ENCODE assay signal across 9 mouse cellular contexts in the genomic region with DNA sequence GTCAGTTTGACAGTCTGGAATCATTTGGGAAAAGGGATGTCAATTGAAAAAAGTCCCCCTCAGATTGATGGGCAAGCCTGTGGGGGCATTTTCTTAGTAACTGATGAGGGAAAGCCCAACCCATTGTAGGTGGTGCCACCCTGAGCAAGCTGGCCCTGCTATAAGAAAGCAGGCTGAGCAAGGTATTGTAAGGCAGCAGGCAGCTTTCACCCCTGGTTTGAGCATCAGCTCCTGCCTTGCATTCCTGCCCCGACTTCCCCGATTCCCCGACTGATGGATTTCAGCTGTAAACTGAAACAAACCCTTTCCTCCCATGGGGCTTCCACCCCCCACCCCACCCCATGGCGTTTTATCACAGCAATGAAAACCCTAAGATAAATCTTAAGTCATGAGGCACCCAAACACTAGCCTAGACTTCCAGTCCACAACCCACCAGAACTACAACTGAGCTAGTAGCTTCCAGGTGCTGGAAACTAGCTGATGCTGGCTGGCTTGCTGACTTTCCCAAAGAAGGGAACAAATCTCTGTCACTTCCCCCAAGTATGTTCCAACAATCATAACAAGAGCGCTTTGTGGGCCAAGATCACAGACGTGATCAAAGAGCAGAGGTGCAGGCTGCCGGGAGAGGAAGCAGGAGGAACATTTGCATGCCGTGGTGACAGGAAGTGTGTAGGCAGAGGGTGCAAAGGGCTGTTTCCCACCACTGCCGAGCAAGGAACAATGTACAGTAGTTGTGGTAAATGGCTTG. TPM values are rescaled to one million over a fixed set of nuclear protein-coding genes. Genes with fewer than 3 reads are reported as not detected.
DNase-seq lines count a peak whose midpoint lies in the region; ATAC-seq and TF ChIP-seq lines count a peak whose summit lies in the region.
"Had no signal": no experiment of that assay in that cellular context is flagged by ENCODE, and none has a peak within 500 bp of the region (broad histone marks: within the 10 kb centered on the region; RNA-seq: fewer than 3 reads in every experiment).

No protein-coding gene starts in this region.

- H3K36me3 ChIP-seq in ES-E14 (ENCODE audit: control insufficient read depth, insufficient read depth, low read length, poor library complexity, severe bottlenecking): peaks cover 6% of the 10 kb centered on the region; the same call in 1 of the 2 replicates
- no peaks in the 10 kb centered on the region for H3K36me3 ChIP-seq in heart, adult 2 months (ENCODE audit: control insufficient read depth, insufficient read depth, low read length)
- H3K36me3 ChIP-seq in lung, embryonic 15.5 days: peaks cover 4% of the 10 kb centered on the region; the same call in 1 of the 2 replicates
- no peaks in the 10 kb centered on the region; the same call in 1 of the 2 replicates for H3K36me3 ChIP-seq in spleen, adult 2 months (ENCODE audit: control insufficient read depth, insufficient read depth, low read length)

- H3K79me2 ChIP-seq in heart, adult 2 months (replicated peaks; ENCODE audit: control insufficient read depth, insufficient read depth, low read length): no peaks in the 10 kb centered on the region

- peak; percentile 73; the same call in 1 of the 2 replicates for TF ChIP-seq EP300 in heart, adult 2 months (IDR thresholded peaks at IDR 0.05; ENCODE audit: insufficient read depth, low read depth, low read length)

- H3K9me3 ChIP-seq in ES-E14 (ENCODE audit: control insufficient read depth, insufficient read depth, low read depth, low read length): no peaks in the 10 kb centered on the region
- no peaks in the 10 kb centered on the region for H3K9me3 ChIP-seq in lung, embryonic 15.5 days

- H3K27ac ChIP-seq in ES-E14 (ENCODE audit: insufficient read depth, low read depth, low read length, poor library complexity, severe bottlenecking): peak overlapping the region; percentile 33; the same call in 1 of the 2 replicates
- peak overlapping the region; percentile 8 for H3K27ac ChIP-seq in heart, adult 2 months
- H3K27ac ChIP-seq in lung, embryonic 15.5 days: peak overlapping the region; percentile 79
- H3K27ac ChIP-seq in spleen, adult 2 months (ENCODE audit: insufficient read depth, low read length): peak overlapping the region; percentile 91

- H3K27me3 ChIP-seq in heart, adult 2 months (ENCODE audit: control insufficient read depth, insufficient read depth, low read length): no peaks in the 10 kb centered on the region
- no peaks in the 10 kb centered on the region for H3K27me3 ChIP-seq in lung, embryonic 15.5 days
- H3K27me3 ChIP-seq in spleen, adult 2 months (ENCODE audit: control insufficient read depth, insufficient read depth, low read length): no peaks in the 10 kb centered on the region

- ATAC-seq in lung, embryonic 15.5 days (ENCODE audit: borderline replicate concordance, extremely low read depth, low FRiP score, low TSS enrichment): peak; percentile 52; the same call in 1 of the 2 replicates

- H3K4me1 ChIP-seq in ES-E14 (ENCODE audit: control insufficient read depth in 2 of 2, insufficient read depth in 2 of 2, low read length in 2 of 2, poor library complexity in 1 of 2): peaks cover 7 to 21% of the 10 kb centered on the region in 2 experiments; a peak in 3 of 4 replicates
- H3K4me1 ChIP-seq in heart, adult 2 months (ENCODE audit: control insufficient read depth, insufficient read depth, low read length): peaks cover 6% of the 10 kb centered on the region
- peaks cover 51% of the 10 kb centered on the region for H3K4me1 ChIP-seq in lung, embryonic 15.5 days
- H3K4me1 ChIP-seq in spleen, adult 2 months (ENCODE audit: control insufficient read depth, insufficient read depth, insufficient read length): peaks cover 37% of the 10 kb centered on the region

- intact Hi-C loops in heart, adult 2 months (cut with DNase I): no loop called here

- in situ Hi-C loops in ES-E14 (cut with MboI; ENCODE audit: low sequenced_read_pairs in 2 of 2, unreplicated experiment in 2 of 2): no loop called here

- H3K4me2 ChIP-seq in lung, embryonic 15.5 days: peak overlapping the region; percentile 36

- TF ChIP-seq POLR2A in heart, adult 2 months (IDR thresholded peaks at IDR 0.05; ENCODE audit: insufficient read depth, low read depth, low read length): no peak
- TF ChIP-seq POLR2A in spleen, adult 2 months (IDR thresholded peaks at IDR 0.05; ENCODE audit: low read depth, low read length): peak; percentile 75

- peak overlapping the region; percentile 56; the same call in 1 of the 2 replicates for H3K9ac ChIP-seq in ES-E14 (ENCODE audit: insufficient read depth, low read depth, low read length, poor library complexity, severe bottlenecking)
- no peak overlapping the region for H3K9ac ChIP-seq in heart, adult 2 months (ENCODE audit: low read depth, low read length)
- no peak overlapping the region for H3K9ac ChIP-seq in lung, embryonic 15.5 days

- peak; percentile 81 to 84 for DNase-seq in B cell, adult 2 months
- no peak for DNase-seq in ES-E14 (ENCODE audit: low read depth, low spot score)
- peak; percentile 48 to 73 for DNase-seq in heart, adult 2 months
- DNase-seq in kidney, adult 11 months: peak; percentile 30
- DNase-seq in spleen, adult 2 months (ENCODE audit: low read depth in 1 of 2, low spot score in 2 of 2): peak; percentile 86 to 90
- no peak for DNase-seq in ovary, postnatal 36 days (ENCODE audit: low spot score)
- DNase-seq in cerebellum, adult 11-12 months: no peak

- WGBS in heart, adult 2 months: 19% methylated on average over 9 of the region's 9 CpGs
- 7% methylated on average over 9 of the region's 9 CpGs for WGBS in lung, embryonic 15.5 days
- WGBS in spleen, adult 2 months: 3% methylated on average over 9 of the region's 9 CpGs

- H3K4me3 ChIP-seq in ES-E14 (ENCODE audit: insufficient read depth in 1 of 2, low read depth in 1 of 2, low read length in 2 of 2, poor library complexity in 1 of 2, severe bottlenecking in 1 of 2): peak overlapping the region; percentile 52 to 66; a peak in 3 of 4 replicates
- H3K4me3 ChIP-seq in heart, adult 2 months: no peak overlapping the region; the same call in 1 of the 2 replicates
- peak overlapping the region; percentile 9; the same call in 1 of the 2 replicates for H3K4me3 ChIP-seq in lung, embryonic 15.5 days
- no peak overlapping the region; the same call in 1 of the 2 replicates for H3K4me3 ChIP-seq in spleen, adult 2 months (ENCODE audit: extremely low read depth, insufficient read depth, insufficient read length)

- no peak for TF ChIP-seq CTCF in heart, adult 2 months (IDR thresholded peaks at IDR 0.05)
- TF ChIP-seq CTCF in spleen, adult 2 months (IDR thresholded peaks at IDR 0.05; ENCODE audit: extremely low read depth, insufficient read depth, insufficient read length, insufficient replicate concordance): no peak

TF ChIP-seq in ES-E14, 5 proteins besides CTCF, POLR2A, EP300 and RAD21:
- TF ChIP-seq ZC3H11A (IDR thresholded peaks at IDR 0.05; ENCODE audit: borderline replicate concordance, low read depth, low read length) (no peak), ZNF384 (IDR thresholded peaks at IDR 0.05; ENCODE audit: low read depth, low read length) (no peak), CHD2 (IDR thresholded peaks at IDR 0.05; ENCODE audit: low read depth, low read length) (no peak), MAFK (IDR thresholded peaks at IDR 0.05; ENCODE audit: insufficient read depth, low read depth, low read length) (no peak)

RNA-seq across cellular contexts. Expression of a gene that starts 20.9 kb away (rescaled TPM):
- 174 and 382 TPM in 2 replicates for total RNA-seq in ES-E14 (2012; rRNA removed)
- total RNA-seq in heart, adult 2 months (2021): 100 to 1,000 TPM in 1 of 2 experiments, 10 to 100 TPM in 1; 99.0 to 115 TPM
- polyA plus RNA-seq in heart, adult 2 months (2012; rRNA removed): 393 and 411 TPM in 2 replicates
- polyA plus RNA-seq in lung, embryonic 15.5 days (2015; fragmentation: Nextera tagmentation; extraction: Ambion mirVana): 398 and 402 TPM in 2 replicates
- polyA plus RNA-seq in spleen, adult 2 months (2012; rRNA removed): 309 and 372 TPM in 2 replicates

RNA-seq across cellular contexts. Expression of a gene that starts 21.0 kb away (rescaled TPM):
- total RNA-seq in ES-E14 (2012; rRNA removed): 17.6 and 26.3 TPM in 2 replicates
- 10 to 100 TPM; 39.2 to 41.8 TPM for total RNA-seq in heart, adult 2 months (2021)
- polyA plus RNA-seq in heart, adult 2 months (2012; rRNA removed): 50.2 and 56.8 TPM in 2 replicates
- polyA plus RNA-seq in lung, embryonic 15.5 days (2015; fragmentation: Nextera tagmentation; extraction: Ambion mirVana): 49.6 and 52.2 TPM in 2 replicates
- polyA plus RNA-seq in spleen, adult 2 months (2012; rRNA removed): 17.9 and 23.4 TPM in 2 replicates

RNA-seq across cellular contexts. Expression of a gene that starts 51.8 kb away (rescaled TPM):
- total RNA-seq in ES-E14 (2012; rRNA removed): not detected in 2 replicates
- total RNA-seq in heart, adult 2 months (2021): not detected
- not detected in 2 replicates for polyA plus RNA-seq in heart, adult 2 months (2012; rRNA removed)
- not detected in 2 replicates for polyA plus RNA-seq in lung, embryonic 15.5 days (2015; fragmentation: Nextera tagmentation; extraction: Ambion mirVana)
- polyA plus RNA-seq in spleen, adult 2 months (2012; rRNA removed): not detected in 2 replicates
- polyA plus RNA-seq: frontal cortex, adult 2 months had no signal

Comparison
In these comparisons a context has a peak if more than half of its experiments do, and no peak if none do; other contexts are left out.
1. DNase-seq: peak in B cell, adult 2 months (2 of 2), heart, adult 2 months (2 of 2), kidney, adult 11 months (single experiment) and spleen, adult 2 months (2 of 2); none in ES-E14 (single experiment), ovary, postnatal 36 days (single experiment) and cerebellum, adult 11-12 months (single experiment).
2. H3K27ac ChIP-seq: peak in every context shown above with its lines; median percentile 91 in spleen, adult 2 months; 79 in lung, embryonic 15.5 days; 33 in ES-E14; 8 in heart, adult 2 months.
3. H3K4me3 ChIP-seq: peak in ES-E14 (2 of 2) and lung, embryonic 15.5 days (single experiment); none in heart, adult 2 months (single experiment) and spleen, adult 2 months (single experiment).